Mouse (Mus musculus) liver, adult (tissue): Measurements from ENCODE around the gene AI661453.

Experiments
- GATA4 ChIP-seq: IDR thresholded peaks from 2 replicates; pipeline ENCODE4 v1.6.1; 2014; ENCODE audit warnings: mild to moderate bottlenecking, low read length; ENCODE audit not compliant: insufficient replicate concordance

AI661453 gene

DNA sequence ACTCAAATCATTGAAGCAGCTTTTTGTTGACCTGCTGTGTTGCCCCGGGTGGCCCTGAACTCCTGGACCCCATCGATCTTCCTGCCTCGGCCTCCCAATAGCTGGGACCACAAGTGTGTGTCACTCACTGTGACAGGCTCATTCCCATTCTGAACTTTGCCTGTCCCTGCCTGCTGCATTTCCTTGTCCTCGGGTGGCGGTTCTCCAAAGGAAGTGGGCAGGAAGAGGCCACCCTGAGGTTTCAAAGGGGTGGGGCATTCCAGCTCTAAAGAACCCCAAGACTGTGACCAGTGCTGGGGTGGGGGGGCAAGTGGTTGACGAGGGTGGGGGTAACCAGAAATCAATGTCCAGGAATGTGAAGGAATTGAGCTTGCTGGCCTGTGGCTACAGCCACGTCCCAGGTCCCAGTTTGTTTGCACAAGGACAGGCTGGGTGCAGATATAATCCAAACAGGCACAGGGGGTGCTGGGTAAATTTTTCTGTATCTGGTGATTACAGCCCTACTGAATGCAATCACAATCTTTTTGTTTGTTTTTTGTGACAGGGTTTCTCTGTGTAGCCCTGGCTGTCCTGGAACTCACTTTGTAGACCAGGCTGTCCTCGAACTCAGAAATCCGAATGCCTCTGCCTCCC is 3.1 kb downstream of the AI661453 start:
- TF ChIP-seq GATA4, result no peak

GRCm38 (mm10) chr17:47440359-47440890 is 4.0 kb downstream of the AI661453 start:
- no peak for TF ChIP-seq GATA4

- TF ChIP-seq GATA4, result no peak
Measured at GRCm38 (mm10) chr17:47441296-47442051, 5.1 kb downstream of the AI661453 start.

DNA sequence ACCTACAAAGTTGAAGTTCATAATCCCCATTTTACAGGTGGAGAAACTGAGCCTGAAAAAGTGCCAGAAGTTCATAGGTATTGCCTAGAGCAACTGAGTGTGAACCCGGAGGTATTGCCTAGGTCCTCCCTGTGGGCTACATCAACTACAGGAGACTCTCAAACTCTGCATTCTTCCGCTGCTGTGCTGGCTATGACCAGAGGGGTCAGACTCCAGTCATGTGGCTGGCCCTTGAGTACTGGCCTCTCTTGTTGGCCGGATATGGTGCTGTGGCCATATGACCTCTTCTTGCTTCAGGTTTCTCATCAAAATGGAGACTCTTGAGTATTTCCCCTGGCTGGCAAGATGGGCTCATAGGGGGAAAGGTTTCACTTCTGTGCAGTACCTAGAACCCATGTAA is 5.9 kb downstream of the AI661453 start:
- TF ChIP-seq GATA4, result no peak

DNA sequence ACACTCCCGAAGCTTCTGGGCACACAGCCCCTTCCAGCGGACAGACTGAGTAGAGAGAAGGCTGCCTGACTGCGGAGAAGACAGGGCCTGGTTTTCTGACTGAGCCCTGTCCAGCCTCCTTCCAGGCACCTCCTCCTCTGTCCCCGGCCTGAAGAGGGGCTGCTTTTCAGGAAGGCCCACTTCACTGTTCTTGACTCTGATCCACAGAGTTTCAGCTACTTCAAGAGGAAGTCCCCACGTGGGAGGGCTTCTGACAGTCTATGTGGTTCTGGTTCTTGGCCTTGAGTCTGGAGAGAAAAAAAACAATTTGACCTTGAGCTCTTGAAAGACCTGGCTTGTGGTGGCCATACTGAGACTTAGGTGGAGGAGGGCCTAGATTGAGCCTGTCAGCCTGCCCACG is 7.7 kb downstream of the AI661453 start:
- TF ChIP-seq GATA4, result no peak

- TF ChIP-seq GATA4, result peak; percentile 77; the same call in 1 of the 2 replicates
Measured at GRCm38 (mm10) chr17:47445518-47445917, 9.1 kb downstream of the AI661453 start.

DNA sequence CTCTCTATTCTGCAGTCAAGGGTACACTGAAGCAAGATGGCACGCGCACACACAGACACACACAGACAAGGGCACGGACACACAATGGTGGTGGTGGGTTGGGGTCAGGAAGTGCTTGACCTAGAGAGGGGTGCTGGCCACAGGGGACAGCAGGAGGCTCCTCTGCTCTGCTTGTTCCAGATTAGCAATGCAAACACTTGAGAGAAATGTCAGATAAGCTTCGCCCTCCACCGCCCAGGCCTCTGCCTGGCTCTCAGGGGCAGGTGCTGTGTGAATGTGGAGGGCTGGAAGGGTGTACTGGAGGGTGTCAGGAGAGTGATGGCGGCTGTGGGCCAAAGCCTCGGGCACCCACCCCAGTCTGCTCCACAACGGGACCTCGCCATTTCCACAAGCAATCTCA is 9.6 kb downstream of the AI661453 start:
- no peak for TF ChIP-seq GATA4

DNA sequence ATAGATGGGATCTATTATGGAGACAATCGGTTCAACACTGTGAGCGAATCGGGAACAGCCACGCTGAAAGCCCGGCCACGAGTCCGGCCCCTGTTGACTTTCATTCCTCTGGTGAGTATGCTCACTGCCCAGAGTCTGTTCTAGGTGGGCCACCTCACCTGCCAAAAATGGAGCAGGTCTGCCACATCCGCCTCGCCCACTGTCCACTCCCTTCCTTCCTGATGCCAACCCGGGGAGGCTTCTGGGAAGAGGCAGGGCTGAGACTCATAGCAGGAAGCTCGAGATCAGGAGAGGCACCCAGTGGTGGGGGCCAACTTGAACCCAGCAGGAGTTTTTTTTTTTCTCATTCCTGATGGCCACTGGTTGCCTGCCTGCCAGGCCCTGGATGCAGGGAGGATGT is 10.1 kb downstream of the AI661453 start:
- TF ChIP-seq GATA4, result no peak

GRCm38 (mm10) chr17:47448523-47449372 is 12.3 kb downstream of the AI661453 start:
- no peak for TF ChIP-seq GATA4

GRCm38 (mm10) chr17:47449432-47449831 is 13.0 kb downstream of the AI661453 start:
- TF ChIP-seq GATA4, result no peak

GRCm38 (mm10) chr17:47450239-47450638 is 13.8 kb downstream of the AI661453 start:
- TF ChIP-seq GATA4, result no peak

DNA sequence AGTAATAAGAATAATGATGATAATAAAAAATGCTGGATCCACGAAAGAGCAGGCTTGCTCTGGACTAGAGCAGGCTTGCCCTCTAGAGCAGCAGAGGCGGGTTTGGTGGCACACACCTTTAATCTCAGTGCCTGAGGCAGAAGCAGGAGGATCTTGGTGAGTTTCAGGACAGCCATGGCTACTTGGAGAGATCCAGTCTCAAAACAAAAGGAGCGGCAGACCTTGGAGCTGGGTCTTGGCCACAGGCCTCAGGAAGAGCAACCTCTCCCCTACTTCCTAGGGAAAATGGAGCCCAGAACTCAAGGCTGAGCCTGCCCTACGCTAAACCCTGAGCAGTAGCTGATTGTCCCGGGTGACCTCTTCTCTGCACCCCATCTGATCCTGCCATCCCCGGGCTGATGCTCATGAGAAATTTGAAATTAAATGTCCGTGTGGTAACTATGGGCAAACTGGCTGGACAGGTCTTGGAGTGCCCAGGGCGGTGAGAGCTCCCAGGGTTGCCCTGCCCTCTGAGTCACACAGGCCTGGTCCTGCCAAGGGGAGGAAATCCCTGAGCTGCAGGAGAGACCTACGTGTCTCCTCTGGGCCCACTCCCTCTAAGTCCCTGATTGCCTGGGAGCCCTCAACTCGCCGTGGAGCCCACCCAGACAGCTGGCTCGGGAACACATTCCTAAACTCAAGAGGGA is 14.6 kb downstream of the AI661453 start:
- TF ChIP-seq GATA4, result no peak

- TF ChIP-seq GATA4, result no peak
Measured at GRCm38 (mm10) chr17:47452886-47453285, 16.5 kb downstream of the AI661453 start.

DNA sequence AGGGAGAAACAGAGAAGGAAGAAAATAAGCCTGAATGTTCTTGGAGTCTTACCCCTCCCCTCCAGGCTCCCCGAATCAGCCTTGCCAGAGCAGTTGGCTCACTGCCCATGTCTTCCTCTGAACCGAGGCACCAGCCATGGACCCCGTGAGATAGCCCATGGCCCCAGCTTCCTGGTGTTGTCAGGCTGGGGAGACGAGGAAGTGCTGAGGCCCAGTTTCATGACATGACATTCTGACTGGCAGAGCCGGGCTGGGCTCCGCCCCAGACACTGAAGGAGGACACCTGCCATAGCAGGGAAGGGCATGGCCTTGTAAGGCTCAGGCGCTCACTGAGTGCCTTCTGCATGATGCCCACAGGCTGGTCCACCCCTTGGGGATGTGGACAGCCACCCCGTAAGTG is 18.3 kb downstream of the AI661453 start:
- peak; percentile 87; the same call in 1 of the 2 replicates for TF ChIP-seq GATA4

- TF ChIP-seq GATA4, result no peak
Measured at GRCm38 (mm10) chr17:47458310-47458709, 21.9 kb downstream of the AI661453 start.

- no peak for TF ChIP-seq GATA4
Measured at GRCm38 (mm10) chr17:47458936-47459335, 22.5 kb downstream of the AI661453 start.
